Mouse (Mus musculus): ENCODE results near the gene Zmynd8.

The Zmynd8 gene

DNA sequence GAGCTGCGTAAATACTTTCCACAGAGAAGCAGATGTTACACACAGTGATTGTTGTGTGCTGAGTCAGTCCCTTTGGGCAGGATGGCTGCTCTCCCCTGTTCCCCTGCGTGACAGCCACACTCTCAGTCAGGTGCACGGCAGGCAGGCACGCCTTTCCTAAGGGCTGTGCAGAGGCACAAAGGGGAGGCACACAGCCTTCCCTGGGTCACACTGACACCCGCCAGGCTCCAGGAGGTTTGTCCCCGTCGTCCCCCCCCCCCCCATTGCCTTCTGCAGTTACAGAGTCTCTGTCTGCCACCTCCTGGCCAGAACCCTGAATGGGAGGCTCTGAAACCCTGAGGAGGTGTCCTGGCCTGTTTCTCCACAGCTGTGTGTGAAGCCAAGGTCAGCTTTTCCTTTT is 147.7 kb downstream of the Zmynd8 start:
- peak; percentile 29 for DNase-seq (ENCODE audit: low read depth, low spot score)

DNA sequence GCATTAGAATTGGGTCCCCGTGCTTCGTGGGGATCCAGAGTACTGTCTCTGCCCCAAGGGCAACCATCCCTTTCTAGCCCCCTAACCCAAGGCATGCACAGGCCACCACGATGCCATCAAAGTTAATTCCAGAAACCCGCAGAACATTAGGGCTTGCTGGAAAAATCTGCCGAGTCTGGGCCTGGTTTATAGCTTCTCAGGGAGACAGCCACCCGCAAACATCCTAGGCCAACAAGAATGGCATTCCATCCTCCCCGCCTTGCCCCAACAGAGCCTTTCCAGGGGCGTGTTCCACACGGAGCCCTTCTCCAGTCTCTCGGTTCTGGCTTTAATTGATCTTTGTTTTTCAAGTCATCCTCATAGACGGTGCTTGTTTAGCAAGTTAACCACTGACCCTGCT is 150.4 kb downstream of the Zmynd8 start:
- no peak for DNase-seq (ENCODE audit: low read depth, low spot score)

- DNase-seq (ENCODE audit: low read depth, low spot score): peak; percentile 28
Measured at GRCm38 (mm10) chr2:165747975-165748374, 150.8 kb downstream of the Zmynd8 start.

DNA sequence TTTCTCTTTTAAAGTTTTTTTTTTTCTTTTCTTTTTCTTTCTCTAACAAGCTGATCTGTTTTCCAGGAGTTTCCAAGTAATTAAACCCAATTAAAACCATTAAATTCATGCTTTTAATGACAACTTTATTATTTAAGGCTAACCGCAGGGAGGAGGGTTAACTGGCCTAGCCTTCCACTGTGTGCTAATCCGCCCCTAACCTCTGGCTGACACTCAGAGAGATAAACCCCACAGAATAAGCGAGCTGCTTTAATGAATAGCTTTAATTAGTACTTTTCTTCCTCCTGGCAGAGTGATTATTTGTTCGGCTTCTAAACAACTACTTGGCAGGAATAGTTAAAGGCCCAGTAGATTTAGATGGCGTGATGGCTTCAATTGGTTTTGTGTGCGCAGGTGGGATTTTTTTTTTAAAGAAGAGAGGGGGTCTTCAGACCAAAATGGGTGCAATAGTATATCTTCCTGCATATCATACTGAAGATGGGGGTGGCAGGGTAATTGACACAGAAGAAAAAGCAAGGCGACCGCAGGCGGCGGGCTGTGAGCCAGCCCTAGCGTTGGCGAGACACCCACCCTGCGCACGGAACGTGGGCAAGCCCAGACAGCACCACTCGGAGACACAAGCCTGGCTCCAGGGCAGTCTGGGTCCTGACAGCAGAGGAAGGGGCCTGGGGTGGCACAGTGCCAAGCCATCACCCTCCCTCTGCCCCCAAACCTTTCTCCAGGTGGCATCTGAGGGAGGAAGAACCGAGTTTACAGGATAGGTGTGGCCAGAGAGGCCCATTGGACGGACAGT is 153.3 kb downstream of the Zmynd8 start:
- DNase-seq (ENCODE audit: low read depth, low spot score): no peak

GRCm38 (mm10) chr2:165742210-165742786 is 156.5 kb downstream of the Zmynd8 start:
- DNase-seq (ENCODE audit: low read depth, low spot score): peak; percentile 28

- DNase-seq (ENCODE audit: low read depth, low spot score): no peak
Measured at GRCm38 (mm10) chr2:165741526-165742050, 157.2 kb downstream of the Zmynd8 start.

GRCm38 (mm10) chr2:165740982-165741381 is 157.8 kb downstream of the Zmynd8 start:
- no peak for DNase-seq (ENCODE audit: low read depth, low spot score)

- DNase-seq (ENCODE audit: low read depth, low spot score): no peak
Measured at GRCm38 (mm10) chr2:165740381-165740780, 158.4 kb downstream of the Zmynd8 start.

DNA sequence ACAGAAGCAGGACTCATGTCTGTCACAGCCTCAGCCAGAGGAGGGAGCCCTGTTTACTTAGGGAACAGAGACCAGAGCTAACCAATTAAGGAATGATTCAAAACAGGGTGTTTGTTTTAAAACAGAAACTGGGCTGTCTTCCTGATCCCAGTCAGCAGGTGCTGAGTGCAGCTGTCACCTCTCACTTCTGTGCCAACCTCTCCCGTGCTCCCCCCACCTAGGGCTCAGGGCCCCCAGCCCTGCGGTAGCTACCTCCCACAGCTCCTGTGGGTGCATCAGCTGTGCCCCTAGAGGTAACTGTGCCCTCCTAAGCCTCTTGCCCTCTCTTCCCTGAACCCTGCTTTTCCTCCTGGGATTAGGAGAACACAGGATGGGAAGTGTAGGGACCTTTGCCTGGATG is 162.5 kb downstream of the Zmynd8 start:
- DNase-seq (ENCODE audit: low read depth, low spot score): no peak
